Mouse (Mus musculus) heart, embryonic 14.5 days (tissue): ENCODE measurements around the gene Cabp1. TPM values are rescaled to one million over a fixed set of nuclear protein-coding genes. Genes with fewer than 3 reads are reported as not detected.
"Not testable (repeated sequence)": the region's sequence is repeated elsewhere in the genome, so short reads cannot be mapped to it uniquely, and the experiment has no call there.

Experiments
- ATAC-seq: fragments of 200-750 bp; cut with Nextera tagmentation; 2 replicates; pipeline ENCODE4 v1.8.0; 2017; ENCODE audit warnings: low read depth, moderate TSS enrichment; ENCODE audit not compliant: insufficient number of reproducible peaks, insufficient read depth, low FRiP score
- H3K27ac ChIP-seq, 2 experiments: fragments of 200-500 bp in 1 of 2; fragments of 300-500 bp in 1 of 2; sonication (generic) in 1 of 2; replicated peaks in 1 of 2; 2 replicates each; pipeline ENCODE4 v1.5.1; 2012 to 2014; ENCODE audit warnings: low read depth in 2 of 2, low read length in 2 of 2, control low read depth in 1 of 2, mild to moderate bottlenecking in 1 of 2, mixed read lengths in 1 of 2; ENCODE audit not compliant: control insufficient read depth in 1 of 2, insufficient read depth in 1 of 2
- H3K27me3 ChIP-seq: fragments of 300-500 bp; sonication (generic); 2 replicates; pipeline ENCODE4 v1.6.1; 2014; ENCODE audit warnings: mild to moderate bottlenecking, low read length, control low read depth; ENCODE audit not compliant: control insufficient read depth, insufficient read depth
- H3K36me3 ChIP-seq: fragments of 300-500 bp; sonication (generic); 2 replicates; pipeline ENCODE4 v1.6.1; 2014; ENCODE audit warnings: mild to moderate bottlenecking, control low read depth, low read length, mixed read lengths; ENCODE audit not compliant: control insufficient read depth, insufficient read depth
- H3K4me1 ChIP-seq, 2 experiments: fragments of 200-500 bp in 1 of 2; fragments of 300-500 bp in 1 of 2; sonication (generic) in 1 of 2; 2 replicates each; pipeline ENCODE4 v1.6.1; 2012 to 2014; ENCODE audit warnings: low read length in 2 of 2, control low read depth in 1 of 2, mixed read lengths in 1 of 2; ENCODE audit not compliant: control insufficient read depth in 2 of 2, insufficient read depth in 2 of 2
- H3K4me2 ChIP-seq: fragments of 300-500 bp; sonication (generic); 2 replicates; pipeline ENCODE4 v1.6.1; 2014; ENCODE audit warnings: mild to moderate bottlenecking, low read length
- H3K4me3 ChIP-seq, 2 experiments: fragments of 200-500 bp in 1 of 2; fragments of 300-500 bp in 1 of 2; sonication (generic) in 1 of 2; 2 replicates each; pipeline ENCODE4 v1.5.1; 2012 to 2014; ENCODE audit warnings: low read length in 2 of 2, mild to moderate bottlenecking in 2 of 2, control low read depth in 1 of 2, low read depth in 1 of 2, moderate library complexity in 1 of 2; ENCODE audit not compliant: control insufficient read depth in 1 of 2, insufficient read depth in 1 of 2
- H3K9ac ChIP-seq: fragments of 300-500 bp; sonication (generic); 2 replicates; pipeline ENCODE4 v1.6.1; 2014; ENCODE audit warnings: mild to moderate bottlenecking, low read length
- H3K9me3 ChIP-seq: fragments of 300-500 bp; sonication (generic); 2 replicates; pipeline ENCODE4 v1.6.1; 2016; ENCODE audit warnings: low read length, control low read depth; ENCODE audit not compliant: control insufficient read depth
- WGBS: fragments of 180-500 bp; shearing (Covaris S2); extraction: QIAGEN DNeasy Blood & Tissue Kit; methylation state at CpG from one replicate; pipeline ENCODE4 v1.1.7; 2014; 5-methylcytosine and 5-hydroxymethylcytosine counted together
- polyA plus RNA-seq: library from polyadenylated mRNA; unstranded; fragments of >200 nt; fragmentation: Nextera tagmentation; extraction: Ambion mirVana; gene quantifications from 2 replicates; pipeline ENCODE4 v1.2.1, GENCODE M21; 2014

The Cabp1 gene
- polyA plus RNA-seq, 1 experiment from 2014 or later: 0.77 TPM

DNA sequence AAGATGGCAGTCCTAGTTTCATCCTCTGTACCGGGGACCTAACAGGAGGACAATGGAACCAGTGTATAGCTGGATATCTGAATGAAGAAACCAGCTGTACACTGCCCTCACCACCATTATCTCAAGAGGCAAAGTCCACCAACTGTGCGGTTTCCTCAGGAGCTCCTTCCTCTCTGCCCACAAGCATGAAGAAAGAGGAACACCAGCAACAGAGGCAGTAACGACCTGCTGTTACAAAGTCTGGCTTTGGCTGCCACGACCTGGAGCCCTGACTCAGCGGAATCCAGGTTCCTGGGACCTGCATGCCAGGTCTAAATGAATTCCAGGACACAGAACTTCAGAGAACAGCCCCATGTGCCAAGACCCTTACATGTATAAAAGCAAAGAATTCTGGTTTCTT is 38.4 kb downstream of the Cabp1 start:
- WGBS: 16% methylated on average over 5 of the region's 5 CpGs
- Histone ChIP-seq H3K4me1 (peaks cover 34 to 62% of the 10 kb centered on the region in 2 experiments), H3K27ac (no peak overlapping the region; a peak in 1 of 4 replicates), H3K9ac (peak overlapping the region; percentile 98), H3K4me2 (peak overlapping the region; percentile 83), H3K27me3 (no peaks in the 10 kb centered on the region), H3K9me3 (no peaks in the 10 kb centered on the region), H3K36me3 (peaks cover 3% of the 10 kb centered on the region), H3K4me3 (peak overlapping the region; percentile 29 to 99)
- ATAC-seq: no peak

DNA sequence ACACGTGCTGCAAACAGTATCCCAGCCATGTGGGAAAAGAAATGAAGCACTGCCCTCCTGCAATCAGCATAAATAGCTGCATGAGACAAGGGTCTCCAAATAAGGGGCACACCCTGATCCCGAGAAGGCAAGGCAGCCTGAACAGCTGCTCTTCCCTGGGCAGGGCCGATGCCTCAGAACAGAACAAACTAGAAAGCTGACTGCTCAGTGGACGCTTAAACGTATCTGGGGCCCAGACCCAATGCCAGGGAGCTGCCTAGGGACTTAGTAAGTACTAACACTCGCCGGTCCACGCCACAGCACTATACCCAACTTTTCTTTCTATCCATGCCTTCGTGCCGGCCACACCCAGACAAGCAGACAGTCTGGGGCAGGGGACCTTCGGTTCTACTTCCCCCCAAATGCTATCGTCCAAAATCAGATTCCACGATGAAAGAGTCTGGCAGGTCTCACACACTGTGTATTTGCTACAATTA is 39.0 kb downstream of the Cabp1 start:
- Histone ChIP-seq H3K27ac (no peak overlapping the region; a peak in 1 of 4 replicates), H3K4me1 (peaks cover 34 to 62% of the 10 kb centered on the region in 2 experiments)
- WGBS: 43% methylated on average over 13 of the region's 13 CpGs

DNA sequence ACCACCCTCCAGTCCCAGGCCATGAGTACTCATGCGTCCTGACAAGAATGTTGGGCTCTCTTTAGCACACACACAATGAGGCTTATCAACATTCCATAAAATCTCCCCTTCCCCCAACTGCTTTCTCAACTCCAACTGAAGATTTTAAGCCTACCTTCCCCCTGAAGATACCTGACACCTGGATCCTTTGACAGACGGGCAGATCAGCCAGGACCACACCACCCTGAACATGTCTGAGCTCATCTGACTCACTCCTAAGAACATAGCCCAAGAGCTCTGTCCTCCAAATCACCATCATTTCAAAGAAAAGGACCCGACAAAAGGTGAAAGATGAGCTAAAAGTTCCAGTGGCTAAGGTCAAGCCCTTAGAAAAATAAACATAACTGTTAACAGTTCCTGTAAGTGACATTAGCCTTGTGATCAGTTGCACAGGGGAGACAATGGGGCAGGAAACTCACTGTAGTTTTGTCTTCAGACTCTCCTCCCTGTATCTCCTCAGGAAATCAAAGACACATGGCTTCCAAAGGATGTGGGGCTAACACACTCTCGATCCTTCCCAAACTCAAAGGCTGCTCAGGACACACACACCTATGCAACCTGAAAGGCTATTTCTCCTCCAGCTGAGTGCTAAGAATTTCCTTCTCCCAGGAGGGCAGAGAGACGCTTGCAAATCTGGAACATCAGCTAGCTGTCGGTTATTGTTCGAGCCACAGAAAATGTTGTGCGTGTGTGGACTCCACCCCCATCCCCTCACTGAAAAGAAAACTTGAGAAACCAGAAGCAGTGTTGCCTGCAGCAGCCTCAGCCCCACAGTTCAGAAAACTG is 41.8 kb downstream of the Cabp1 start:
- ATAC-seq: no peak
- peaks cover 30 to 55% of the 10 kb centered on the region in 2 experiments for H3K4me1 ChIP-seq
- WGBS: 24% methylated on average over 8 of the region's 8 CpGs
- no peak overlapping the region for H3K4me3 ChIP-seq
- H3K4me2 ChIP-seq: no peak overlapping the region; the same call in none of the 2 replicates
- H3K36me3 ChIP-seq: peaks cover 37% of the 10 kb centered on the region
- H3K27me3 ChIP-seq: no peaks in the 10 kb centered on the region
- peak overlapping the region; percentile 6; the same call in 1 of the 2 replicates for H3K9ac ChIP-seq
- H3K9me3 ChIP-seq: no peaks in the 10 kb centered on the region
- peak overlapping the region; percentile 19 to 51 for H3K27ac ChIP-seq

More for the DNA sequence above, 39.0 kb downstream of the Cabp1 start:
- H3K4me3 ChIP-seq: peak overlapping the region; percentile 29 to 99
- no peaks in the 10 kb centered on the region for H3K27me3 ChIP-seq
- H3K4me2 ChIP-seq: peak overlapping the region; percentile 83
- H3K9ac ChIP-seq: peak overlapping the region; percentile 98
- peaks cover 9% of the 10 kb centered on the region for H3K36me3 ChIP-seq
- ATAC-seq: no peak
- H3K9me3 ChIP-seq: no peaks in the 10 kb centered on the region

DNA sequence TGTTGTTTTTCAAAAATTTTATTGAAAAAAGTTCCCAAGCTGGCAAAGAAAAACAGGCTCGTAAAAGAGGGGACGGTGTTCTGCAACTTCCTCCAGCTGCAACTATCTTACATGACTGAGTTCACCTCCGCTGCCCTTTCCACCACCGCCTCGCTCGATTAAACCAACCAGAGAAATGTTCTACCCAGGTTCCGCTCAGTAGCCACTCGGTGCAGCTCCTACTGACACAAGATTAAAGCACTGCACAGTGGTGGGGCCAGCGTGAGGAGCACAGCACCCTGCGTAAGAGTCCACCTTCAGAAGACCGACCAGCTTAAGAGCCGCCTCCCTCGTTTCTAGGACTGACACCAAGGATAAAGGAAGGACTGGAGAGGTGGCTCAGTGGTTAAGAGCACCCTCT is 42.7 kb downstream of the Cabp1 start:
- no peak overlapping the region for H3K27ac ChIP-seq

DNA sequence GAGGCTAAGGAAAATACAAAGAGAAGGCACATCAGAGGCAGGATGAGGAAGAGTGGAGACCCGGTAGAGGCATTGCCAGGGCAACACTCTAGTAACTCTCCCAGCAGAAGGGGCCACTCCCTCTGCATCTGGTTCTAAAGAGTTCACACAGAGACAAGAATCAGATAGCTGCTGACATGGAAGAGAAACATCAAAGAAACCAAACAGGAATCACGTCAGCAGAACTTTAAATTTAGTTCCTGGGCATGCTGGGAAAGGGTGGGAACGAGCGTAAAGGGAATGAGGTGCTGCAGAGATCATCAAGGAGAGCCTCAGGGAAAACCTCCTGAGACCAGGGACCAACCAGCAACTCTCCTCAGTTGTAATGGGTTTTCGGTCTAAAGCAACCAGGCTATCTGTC is 43.2 kb downstream of the Cabp1 start:
- ATAC-seq: no peak
- 61% methylated on average over 5 of the region's 5 CpGs for WGBS
- no peaks in the 10 kb centered on the region for H3K9me3 ChIP-seq
- H3K4me2 ChIP-seq: no peak overlapping the region
- H3K36me3 ChIP-seq: peaks cover 50% of the 10 kb centered on the region
- H3K4me1 ChIP-seq: peaks cover 27 to 46% of the 10 kb centered on the region in 2 experiments
- H3K4me3 ChIP-seq: no peak overlapping the region
- H3K27ac ChIP-seq: no peak overlapping the region
- no peak overlapping the region for H3K9ac ChIP-seq
- no peaks in the 10 kb centered on the region for H3K27me3 ChIP-seq

More for the DNA sequence above, 42.7 kb downstream of the Cabp1 start:
- 83% methylated on average over 13 of the region's 13 CpGs for WGBS
- Histone ChIP-seq H3K36me3 (peaks cover 46% of the 10 kb centered on the region), H3K27me3 (no peaks in the 10 kb centered on the region), H3K4me3 (no peak overlapping the region), H3K9me3 (no peaks in the 10 kb centered on the region), H3K4me1 (peaks cover 29 to 51% of the 10 kb centered on the region in 2 experiments), H3K9ac (no peak overlapping the region), H3K4me2 (no peak overlapping the region)
- no peak for ATAC-seq

DNA sequence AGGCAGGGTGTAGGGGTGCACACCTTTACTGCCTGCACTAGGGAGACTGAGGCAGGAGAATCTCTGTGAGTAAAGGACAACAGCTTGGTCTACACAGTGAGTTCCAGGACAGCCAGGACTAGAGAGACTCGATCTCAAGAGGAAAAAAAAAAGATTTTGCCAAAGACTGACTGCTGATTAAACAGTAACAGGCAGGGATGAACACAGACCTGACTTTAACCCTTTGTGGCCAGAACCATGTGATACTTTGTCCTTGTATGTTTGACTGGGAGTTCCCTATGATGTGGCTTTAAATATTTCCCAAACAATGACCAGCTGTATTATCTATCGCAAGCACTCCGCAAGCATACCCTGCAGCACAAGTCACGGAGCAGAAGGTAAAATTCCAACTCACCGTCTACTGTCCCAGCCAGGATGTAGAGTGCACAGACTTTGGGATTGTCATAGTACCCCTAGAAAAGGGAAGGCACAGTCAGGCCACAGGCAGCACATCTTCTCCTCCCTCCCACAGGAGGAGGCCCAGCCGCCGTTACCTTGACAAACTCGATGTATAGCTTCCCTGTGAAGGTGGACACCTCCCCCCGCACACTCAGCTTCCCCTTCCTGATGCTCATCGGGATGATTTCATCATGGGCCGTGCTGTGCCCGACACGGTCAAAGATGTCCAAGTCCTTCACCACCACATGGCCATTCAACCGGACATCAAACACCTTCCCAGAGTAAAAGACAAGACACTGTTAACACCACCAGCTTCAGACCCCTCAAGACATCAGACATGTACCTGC is 44.3 kb downstream of the Cabp1 start:
- H3K36me3 ChIP-seq: peaks cover 61% of the 10 kb centered on the region
- no peaks in the 10 kb centered on the region for H3K27me3 ChIP-seq

DNA sequence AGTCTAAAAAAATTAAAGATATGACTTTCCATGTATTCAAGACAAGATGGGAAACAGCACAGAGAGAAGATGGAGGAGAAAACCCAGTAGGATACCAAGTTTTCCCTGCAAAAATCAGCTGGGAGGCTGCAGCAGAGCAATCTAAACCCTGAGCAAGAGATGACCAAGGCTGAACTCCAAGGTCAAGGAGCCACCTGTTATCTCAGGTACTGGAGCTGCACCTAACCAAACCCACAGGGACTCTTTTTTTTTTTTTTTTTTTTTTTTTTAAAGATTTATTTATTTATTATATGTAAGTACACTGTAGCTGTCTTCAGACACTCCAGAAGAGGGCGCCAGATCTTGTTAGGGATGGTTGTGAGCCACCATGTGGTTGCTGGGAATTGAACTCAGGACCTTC is 45.3 kb downstream of the Cabp1 start:
- H3K4me3 ChIP-seq, H3K27me3 ChIP-seq, H3K9ac ChIP-seq, H3K27ac ChIP-seq, ATAC-seq, H3K9me3 ChIP-seq, H3K4me2 ChIP-seq: not testable (repeated sequence)
- H3K4me1 ChIP-seq: peaks cover 12 to 25% of the 10 kb centered on the region in 2 experiments
- peaks cover 71% of the 10 kb centered on the region for H3K36me3 ChIP-seq
- no CpG with 5 or more reads among the region's 1 CpGs for WGBS

More for the DNA sequence above, 44.3 kb downstream of the Cabp1 start:
- ATAC-seq: no peak
- 95% methylated on average over 14 of the region's 14 CpGs for WGBS
- no peak overlapping the region for H3K9ac ChIP-seq
- H3K4me3 ChIP-seq: no peak overlapping the region
- peaks cover 16 to 35% of the 10 kb centered on the region in 2 experiments for H3K4me1 ChIP-seq
- H3K4me2 ChIP-seq: no peak overlapping the region
- no peaks in the 10 kb centered on the region for H3K9me3 ChIP-seq
- H3K27ac ChIP-seq: no peak overlapping the region
